Mouse (Mus musculus): Measurements from ENCODE around the gene Pfdn4. TPM values are rescaled to one million over a fixed set of nuclear protein-coding genes. Genes with fewer than 3 reads are reported as not detected.
A peak's percentile ranks its signal among the peaks of the same experiment; 100 is the strongest.
"Not testable (repeated sequence)": the region's sequence is repeated elsewhere in the genome, so short reads cannot be mapped to it uniquely, and the experiment has no call there.

Pfdn4 gene
- polyA plus RNA-seq (2017; shearing (Covaris generic)), result 10 to 100 TPM; 40.0 to 52.4 TPM

GRCm38 (mm10) chr2:170496154-170496930 lies at the start of gene Pfdn4:
Gene Pfdn4, plus strand, starts transcription at chr2:170496428.
- ATAC-seq, result no peak

DNA sequence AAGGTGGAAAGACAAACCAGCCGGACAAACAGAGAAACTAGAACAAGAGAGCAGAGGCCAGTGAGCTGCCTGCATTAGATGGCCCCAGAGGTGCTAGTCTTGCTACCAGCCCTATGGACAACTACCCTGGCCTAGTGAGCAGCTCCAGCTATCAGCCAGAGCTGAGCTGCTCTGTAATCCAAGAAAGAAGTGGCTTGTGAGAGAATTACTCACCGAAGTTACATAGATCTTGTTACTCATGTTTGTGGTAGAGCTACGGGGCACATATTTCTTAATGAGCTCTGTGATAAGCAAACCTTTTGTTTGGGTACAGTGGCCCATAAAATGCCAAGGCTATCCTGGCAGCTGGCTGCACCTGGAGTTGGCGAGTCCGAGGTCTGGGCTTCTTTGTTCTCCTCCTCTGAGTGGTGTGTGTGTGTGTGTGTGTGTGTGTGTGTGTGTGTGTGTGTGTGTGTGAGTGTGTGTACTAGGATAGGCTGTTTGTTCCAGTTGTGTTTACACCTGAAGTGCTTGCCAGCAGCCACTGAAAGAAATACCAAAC lies 49.3 kb upstream of the Pfdn4 start:
- ATAC-seq, result no peak

- no peak for ATAC-seq
Observed at GRCm38 (mm10) chr2:170447651-170448050, 48.6 kb upstream of the Pfdn4 start.

GRCm38 (mm10) chr2:170450933-170451332 lies 45.3 kb upstream of the Pfdn4 start:
- peak; percentile 57 for ATAC-seq

DNA sequence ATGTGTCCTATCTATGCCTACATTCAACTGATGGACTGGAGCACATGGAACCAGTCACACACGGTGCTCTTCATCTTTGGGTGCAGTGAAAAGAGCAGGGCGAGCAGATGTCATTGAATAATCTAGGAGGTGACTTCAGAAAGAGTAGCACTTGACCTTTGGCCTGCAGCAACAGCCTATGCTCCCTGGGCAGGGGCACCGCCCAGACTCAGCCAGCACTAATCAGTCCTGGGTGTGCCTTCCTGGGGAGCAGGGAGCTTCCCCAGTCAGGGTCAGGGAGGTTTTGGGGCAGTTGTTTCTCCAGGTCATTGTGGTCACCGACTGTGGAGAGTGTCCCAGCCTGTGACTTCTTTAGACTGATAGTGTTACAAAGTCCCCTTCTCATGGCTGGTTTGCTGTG lies 42.4 kb upstream of the Pfdn4 start:
- ATAC-seq, result not testable (repeated sequence)

GRCm38 (mm10) chr2:170459183-170459582 lies 37.0 kb upstream of the Pfdn4 start:
- ATAC-seq, result no peak

- ATAC-seq, result no peak
Observed at GRCm38 (mm10) chr2:170459805-170460204, 36.4 kb upstream of the Pfdn4 start.

DNA sequence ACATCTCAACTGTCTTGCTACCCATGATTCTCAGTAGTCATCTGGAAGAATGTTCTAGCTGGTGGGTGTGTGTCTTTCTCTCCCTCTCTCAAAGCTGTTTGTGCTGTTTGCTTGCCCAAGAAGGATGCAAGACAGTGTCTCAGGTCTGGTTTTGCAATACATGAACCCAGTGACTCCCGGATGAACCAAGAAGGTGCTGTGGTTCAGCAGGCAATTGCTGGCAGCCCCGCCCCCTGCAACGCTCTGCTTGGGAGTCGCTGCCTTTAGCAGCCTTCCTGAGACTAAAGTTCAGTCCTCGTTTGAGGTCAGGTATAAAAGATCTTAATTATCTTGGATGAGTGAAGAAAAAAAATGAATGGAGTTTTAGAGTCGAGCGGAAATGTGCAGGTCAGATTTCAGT lies 34.6 kb upstream of the Pfdn4 start:
- ATAC-seq, result no peak

GRCm38 (mm10) chr2:170464817-170465216 lies 31.4 kb upstream of the Pfdn4 start:
- no peak for ATAC-seq

GRCm38 (mm10) chr2:170468009-170468408 lies 28.2 kb upstream of the Pfdn4 start:
- ATAC-seq, result no peak

- ATAC-seq, result no peak
Observed at GRCm38 (mm10) chr2:170469616-170470308, 26.5 kb upstream of the Pfdn4 start.

GRCm38 (mm10) chr2:170470591-170470990 lies 25.6 kb upstream of the Pfdn4 start:
- ATAC-seq, result no peak

- no peak for ATAC-seq
Observed at GRCm38 (mm10) chr2:170474125-170474524, 22.1 kb upstream of the Pfdn4 start.

- no peak for ATAC-seq
Observed at GRCm38 (mm10) chr2:170475164-170475563, 21.1 kb upstream of the Pfdn4 start.

GRCm38 (mm10) chr2:170476215-170476614 lies 20.0 kb upstream of the Pfdn4 start:
- no peak for ATAC-seq

GRCm38 (mm10) chr2:170476643-170477042 lies 19.6 kb upstream of the Pfdn4 start:
- ATAC-seq, result no peak

DNA sequence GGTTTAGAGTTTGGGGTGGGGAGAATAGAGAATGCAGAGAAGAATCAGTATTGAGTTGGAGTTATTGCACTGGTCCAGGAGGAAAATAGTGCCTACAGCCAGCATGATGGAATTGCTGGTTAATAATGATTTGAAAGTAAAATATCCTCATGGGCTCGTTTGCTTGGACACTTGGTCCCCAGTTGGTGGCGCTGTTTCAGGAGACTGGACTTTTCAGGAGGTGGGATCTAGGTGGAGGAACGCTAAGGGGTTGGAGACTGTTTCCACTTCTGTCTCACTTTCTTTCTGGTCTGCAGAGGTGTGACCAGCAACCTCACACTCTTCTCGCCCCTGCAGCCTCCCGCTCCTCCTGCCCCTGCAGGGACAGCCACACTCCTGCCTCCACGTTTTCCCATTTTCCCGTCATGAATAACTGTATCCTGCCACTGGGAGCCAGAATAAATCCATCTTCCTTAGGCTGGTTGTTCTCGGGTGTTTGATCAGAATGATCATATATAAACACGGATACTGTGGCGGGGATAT lies 14.1 kb upstream of the Pfdn4 start:
- ATAC-seq, result no peak

- ATAC-seq, result no peak
Observed at GRCm38 (mm10) chr2:170483914-170484313, 12.3 kb upstream of the Pfdn4 start.

- no peak for ATAC-seq
Observed at GRCm38 (mm10) chr2:170487202-170487601, 9.0 kb upstream of the Pfdn4 start.

DNA sequence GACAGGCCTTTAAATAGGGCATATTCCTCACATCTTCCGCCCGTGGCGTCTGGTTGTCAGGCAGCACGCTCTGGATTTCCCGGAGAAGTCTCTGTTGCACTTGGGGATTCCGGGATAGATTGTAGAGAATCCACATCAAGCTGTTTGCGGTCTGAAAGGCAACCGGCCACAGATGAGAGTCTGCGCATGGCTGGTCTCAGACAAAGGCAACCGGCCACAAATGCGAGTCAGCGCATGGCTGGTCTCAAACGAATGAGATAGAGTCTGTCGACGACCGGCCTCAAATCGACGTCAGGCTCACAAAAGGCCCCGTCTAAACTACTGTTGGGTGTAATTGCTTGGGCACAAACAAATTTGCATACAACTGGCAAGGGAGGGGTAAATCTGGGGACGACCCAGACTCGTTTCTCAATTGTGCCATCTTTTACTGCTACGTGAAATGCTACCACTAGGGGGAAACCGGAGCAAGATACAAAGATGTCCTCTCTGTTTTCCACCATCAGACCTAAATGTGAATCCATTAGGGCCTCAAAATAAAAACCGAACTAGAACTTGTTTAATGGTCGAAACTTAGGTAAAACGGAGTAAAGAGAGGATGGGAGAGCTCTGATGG lies 8.2 kb upstream of the Pfdn4 start:
- peak; percentile 58 for ATAC-seq

- ATAC-seq, result no peak
Observed at GRCm38 (mm10) chr2:170494784-170495710, 1.2 kb upstream of the Pfdn4 start.

- ATAC-seq, result no peak
Observed at GRCm38 (mm10) chr2:170497091-170497566, 901 bp downstream of the Pfdn4 start, which contains the start of gene Cyp24a1. Gene Cyp24a1, minus strand, starts transcription at chr2:170497145.

Measured in CD4-positive, CD25-positive, alpha-beta regulatory T cell, adult 4 months (primary cell).